Mouse (Mus musculus) brain, embryonic 14.5 days (tissue): ENCODE measurements around the gene Fmo2.

ENCODE experiments used
- CTCF ChIP-seq: fragments of 200-500 bp; IDR thresholded peaks from 2 replicates; pipeline ENCODE4 v1.5.1; 2012; ENCODE audit warnings: inconsistent platforms, mild to moderate bottlenecking, moderate library complexity, borderline replicate concordance; ENCODE audit not compliant: insufficient read depth, insufficient read length; ENCODE audit errors: extremely low read depth
- POLR2A ChIP-seq: fragments of 200-500 bp; IDR thresholded peaks from 2 replicates; pipeline ENCODE4 v1.6.1; 2012; ENCODE audit warnings: mild to moderate bottlenecking, inconsistent platforms, borderline replicate concordance; ENCODE audit not compliant: poor library complexity, insufficient read depth, insufficient read length, severe bottlenecking; ENCODE audit errors: extremely low read depth

DNA sequence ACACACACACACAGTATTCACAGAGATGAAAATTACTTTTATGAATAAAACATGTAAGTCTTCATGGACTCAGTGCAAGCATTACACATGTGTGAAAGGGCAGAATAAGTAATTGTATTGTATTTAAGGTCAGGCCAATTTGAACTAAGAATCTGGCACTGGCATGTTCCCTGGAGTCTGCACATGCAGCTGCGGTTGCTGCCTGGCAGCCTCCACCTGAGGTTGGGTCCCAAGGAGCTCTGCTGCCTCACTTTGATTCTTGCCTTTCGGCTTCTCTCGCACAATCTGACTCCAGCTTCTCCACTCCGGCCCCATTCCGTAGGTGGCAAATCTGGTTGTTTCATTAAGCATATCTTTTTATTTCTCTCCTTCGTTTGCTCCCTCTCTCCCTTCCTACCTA is 49.4 kb upstream of the Fmo2 start:
- TF ChIP-seq POLR2A (no peak), CTCF (no peak)
